Mouse (Mus musculus) layer of hippocampus, adult 2 months (tissue): ENCODE data around the gene Ncor2. TPM values are rescaled to one million over a fixed set of nuclear protein-coding genes. Genes with fewer than 3 reads are reported as not detected.

ENCODE experiments used
- DNase-seq, 2 experiments: peaks; one replicate each; pipeline ENCODE4 v3.0.0; 2022; ENCODE audit warnings: low spot score in 2 of 2
- H3K27ac ChIP-seq: fragments of 200-600 bp; 2 replicates; pipeline ENCODE4 v1.8.1; 2022
- H3K4me3 ChIP-seq: fragments of 200-600 bp; 2 replicates; pipeline ENCODE4 v1.8.1; 2022; ENCODE audit warnings: mild to moderate bottlenecking
- CTCF ChIP-seq: fragments of 200-600 bp; conservative IDR thresholded peaks from 2 replicates; pipeline ENCODE4 v1.8.1; 2022; ENCODE audit warnings: antibody characterized with exemption, mild to moderate bottlenecking, moderate library complexity
- total RNA-seq, 2 experiments: library from RNA; stranded (reverse); gene quantifications; 2 replicates each; pipeline ENCODE4 v1.2.3; 2021

Ncor2 gene
- total RNA-seq, 2 experiments from 2014 or later: 285 to 307 TPM

DNA sequence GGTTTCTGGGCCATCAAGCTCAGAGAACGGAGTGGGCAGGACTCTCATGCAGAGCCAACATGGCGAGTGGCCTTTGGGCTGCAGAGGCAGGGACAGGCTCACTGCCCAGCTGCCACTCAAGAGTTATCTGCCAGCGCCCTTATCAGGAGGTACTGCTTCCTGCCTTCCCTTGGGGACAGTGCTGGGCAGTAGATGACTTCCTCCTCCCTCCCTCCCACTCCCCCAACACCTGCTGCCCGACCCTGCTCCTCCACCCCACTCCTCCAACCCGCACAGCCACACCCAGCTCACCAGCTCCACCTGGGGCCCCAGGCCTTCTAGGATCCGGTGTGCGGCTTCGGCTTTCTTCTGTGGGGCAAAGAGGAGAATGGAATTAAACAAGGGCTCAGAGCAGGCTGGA is 76.7 kb downstream of the Ncor2 start:
- TF ChIP-seq CTCF: no peak
- H3K27ac ChIP-seq: peak overlapping the region; percentile 36; the same call in 1 of the 2 replicates
- DNase-seq: no peak

GRCm38 (mm10) chr5:125099785-125100350 is 79.2 kb downstream of the Ncor2 start:
- no peak for DNase-seq
- no peak overlapping the region for H3K4me3 ChIP-seq
- TF ChIP-seq CTCF: no peak
- peak overlapping the region; percentile 72; the same call in 1 of the 2 replicates for H3K27ac ChIP-seq

More for the DNA sequence above, 76.7 kb downstream of the Ncor2 start:
- no peak overlapping the region for H3K4me3 ChIP-seq

DNA sequence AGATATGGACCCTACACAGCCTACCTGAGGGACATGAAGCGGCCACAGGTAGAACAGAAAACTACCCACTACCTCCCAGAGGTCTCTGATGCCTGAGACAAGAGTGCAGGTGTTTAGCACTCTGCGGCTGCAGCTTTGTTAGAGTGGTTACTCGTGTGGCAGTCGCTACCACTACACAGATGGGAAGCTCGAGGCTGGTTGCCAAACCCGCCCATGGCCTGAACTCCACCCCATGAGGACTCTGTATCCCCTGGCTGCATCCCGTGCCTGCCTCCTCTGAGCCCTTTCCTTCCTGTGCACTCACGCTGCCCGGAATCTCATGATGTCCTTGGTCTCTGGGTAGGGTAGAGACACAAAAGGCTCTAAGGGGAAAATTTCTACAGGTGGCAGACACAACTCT is 80.3 kb downstream of the Ncor2 start:
- Histone ChIP-seq H3K4me3 (no peak overlapping the region), H3K27ac (peak overlapping the region; percentile 72; the same call in 1 of the 2 replicates)
- no peak for TF ChIP-seq CTCF
- no peak for DNase-seq

DNA sequence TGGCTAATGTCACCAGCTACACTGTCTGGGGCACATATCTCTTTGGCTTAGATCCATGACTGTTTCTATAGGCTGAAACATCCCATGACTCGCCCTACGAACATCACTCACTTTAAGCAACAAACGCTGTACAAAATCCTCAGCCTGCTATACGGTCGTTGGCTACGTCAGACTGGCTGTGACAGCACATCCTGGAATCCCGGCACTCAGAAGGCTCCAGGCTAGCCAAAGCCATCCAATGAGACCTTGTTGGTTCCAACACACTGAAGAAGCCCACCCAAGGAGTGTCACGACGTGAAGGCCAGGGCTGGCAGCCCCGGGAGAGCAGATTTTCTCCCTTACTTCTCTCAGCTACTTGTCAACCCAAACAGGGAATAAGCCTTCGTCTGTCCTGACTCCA is 82.7 kb downstream of the Ncor2 start:
- no peak for TF ChIP-seq CTCF
- no peak overlapping the region for H3K4me3 ChIP-seq
- H3K27ac ChIP-seq: peak overlapping the region; percentile 50; the same call in 1 of the 2 replicates
- DNase-seq: no peak

DNA sequence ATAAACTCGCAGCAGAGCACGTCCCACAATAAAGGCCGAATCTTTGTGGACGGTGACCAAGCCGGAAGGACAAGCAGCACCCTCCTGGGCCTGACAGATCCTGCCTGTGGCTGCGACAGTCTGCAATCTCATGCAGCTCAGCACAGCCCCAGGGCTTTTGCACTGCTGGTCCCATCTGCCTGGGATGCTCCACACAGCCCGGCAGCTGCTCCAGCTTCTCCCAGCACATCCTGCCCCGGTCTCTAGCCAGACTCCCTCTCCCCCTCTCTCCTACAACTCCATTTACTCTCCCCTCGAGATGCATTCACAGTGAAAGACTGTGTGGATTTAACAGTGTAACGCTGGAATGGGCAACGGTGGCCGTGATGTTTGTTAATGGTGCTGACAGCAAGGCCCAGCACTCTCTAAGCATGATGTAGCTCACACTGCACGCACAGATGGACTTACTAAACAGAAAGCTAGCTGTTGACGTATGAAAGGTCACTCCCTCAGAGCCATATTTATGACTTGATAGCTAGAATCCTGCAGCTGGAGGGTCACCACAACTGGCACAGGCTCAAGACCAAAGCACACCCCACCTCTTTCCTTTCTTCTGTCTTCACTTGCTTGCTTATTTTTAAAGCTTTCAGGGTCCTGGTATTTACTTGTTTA is 83.4 kb downstream of the Ncor2 start:
- TF ChIP-seq CTCF: no peak
- Histone ChIP-seq H3K27ac (peak overlapping the region; percentile 50; the same call in 1 of the 2 replicates), H3K4me3 (no peak overlapping the region)
- DNase-seq: no peak

GRCm38 (mm10) chr5:125093795-125094194 is 85.2 kb downstream of the Ncor2 start:
- H3K27ac ChIP-seq: peak overlapping the region; percentile 58; the same call in 1 of the 2 replicates
- TF ChIP-seq CTCF: no peak
- no peak for DNase-seq
- H3K4me3 ChIP-seq: no peak overlapping the region

GRCm38 (mm10) chr5:125088076-125088475 is 90.9 kb downstream of the Ncor2 start:
- TF ChIP-seq CTCF: no peak

DNA sequence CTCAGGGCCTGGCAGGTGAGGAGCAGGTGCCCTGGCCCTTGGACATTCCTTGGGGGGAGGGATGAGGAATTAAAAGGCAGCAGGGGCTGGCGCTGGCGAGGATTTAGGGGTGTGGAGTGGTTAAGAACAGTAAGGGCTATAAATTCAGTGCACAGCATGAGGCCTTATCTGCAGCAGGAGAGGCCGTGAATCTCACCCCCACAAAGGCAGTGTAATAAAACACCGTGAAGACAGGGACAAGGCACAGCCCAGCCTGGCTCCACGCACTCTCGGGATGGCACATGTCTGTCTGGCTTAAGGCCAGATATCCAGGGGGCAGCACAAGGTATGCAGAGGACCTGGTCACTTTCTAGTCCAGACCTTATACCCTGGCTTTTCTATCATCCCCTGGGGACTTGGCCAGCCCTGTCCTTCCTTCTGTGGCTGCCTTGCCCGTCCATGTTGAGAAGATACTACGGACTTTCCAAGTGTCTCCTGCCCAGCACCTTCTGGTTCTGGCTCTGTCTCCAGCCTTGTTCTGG is 93.9 kb downstream of the Ncor2 start:
- no peak for DNase-seq

More at GRCm38 (mm10) chr5:125088076-125088475, 90.9 kb downstream of the Ncor2 start:
- no peak overlapping the region for H3K27ac ChIP-seq
- no peak overlapping the region for H3K4me3 ChIP-seq
- DNase-seq: no peak

GRCm38 (mm10) chr5:125083674-125084073 is 95.3 kb downstream of the Ncor2 start:
- no peak for DNase-seq
- Histone ChIP-seq H3K4me3 (no peak overlapping the region), H3K27ac (no peak overlapping the region)
- TF ChIP-seq CTCF: no peak

More for the DNA sequence above, 93.9 kb downstream of the Ncor2 start:
- H3K4me3 ChIP-seq: no peak overlapping the region
- no peak for TF ChIP-seq CTCF
- H3K27ac ChIP-seq: no peak overlapping the region

GRCm38 (mm10) chr5:125081318-125082101 is 97.5 kb downstream of the Ncor2 start:
- peak in 1 of 2 experiments; percentile 60 for DNase-seq
- no peak overlapping the region for H3K4me3 ChIP-seq
- no peak for TF ChIP-seq CTCF
- H3K27ac ChIP-seq: peak overlapping the region; percentile 86

DNA sequence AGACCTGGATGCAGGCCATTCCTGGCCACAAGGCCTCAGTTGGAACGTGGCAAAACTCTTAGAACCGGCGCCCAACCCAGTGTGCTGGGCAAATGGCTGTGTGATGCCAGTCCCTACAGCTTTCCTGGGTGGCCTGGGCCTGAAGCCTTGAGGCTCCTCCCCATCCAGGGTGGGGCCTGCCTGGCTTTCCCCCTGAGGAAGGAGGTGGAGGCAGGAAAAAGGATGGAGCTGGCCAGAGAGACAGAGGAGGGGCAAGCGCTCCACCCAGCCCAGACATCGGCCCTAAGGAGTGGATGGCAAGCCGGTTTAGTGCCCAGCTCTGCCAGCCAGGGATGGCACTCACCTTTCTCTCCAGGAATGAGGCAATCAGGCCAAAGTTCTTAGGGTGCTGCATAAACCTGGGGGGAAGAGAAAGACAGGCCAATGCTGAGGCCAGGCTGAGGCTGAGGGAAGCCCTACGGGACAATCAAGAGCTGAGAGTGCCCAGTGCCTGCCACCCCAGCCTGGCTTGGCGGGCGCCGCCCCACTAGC is 98.2 kb downstream of the Ncor2 start:
- peak overlapping the region; percentile 86 for H3K27ac ChIP-seq
- DNase-seq: no peak
- no peak for TF ChIP-seq CTCF
- no peak overlapping the region for H3K4me3 ChIP-seq

GRCm38 (mm10) chr5:125080352-125080751 is 98.7 kb downstream of the Ncor2 start:
- no peak for DNase-seq
- TF ChIP-seq CTCF: no peak
- no peak overlapping the region for H3K4me3 ChIP-seq
- H3K27ac ChIP-seq: peak overlapping the region; percentile 86; the same call in 1 of the 2 replicates

GRCm38 (mm10) chr5:125078220-125078619 is 100.8 kb downstream of the Ncor2 start:
- H3K27ac ChIP-seq: no peak overlapping the region
- H3K4me3 ChIP-seq: no peak overlapping the region
- DNase-seq: no peak
- TF ChIP-seq CTCF: peak; percentile 36
